Mouse (Mus musculus) thymus, postnatal 4 days (tissue): ENCODE results near the gene Pum3.

Experiments
- DNase-seq: peaks from one replicate; pipeline ENCODE4 v3.0.0; 2021

Gene Pum3

GRCm38 (mm10) chr19:27429745-27430251 is at the start of gene Pum3:
Pum3 (minus strand) TSS chr19:27429825.
- peak; percentile 92 for DNase-seq

GRCm38 (mm10) chr19:27466691-27467090 is 37.1 kb upstream of the Pum3 start:
- DNase-seq = no peak

DNA sequence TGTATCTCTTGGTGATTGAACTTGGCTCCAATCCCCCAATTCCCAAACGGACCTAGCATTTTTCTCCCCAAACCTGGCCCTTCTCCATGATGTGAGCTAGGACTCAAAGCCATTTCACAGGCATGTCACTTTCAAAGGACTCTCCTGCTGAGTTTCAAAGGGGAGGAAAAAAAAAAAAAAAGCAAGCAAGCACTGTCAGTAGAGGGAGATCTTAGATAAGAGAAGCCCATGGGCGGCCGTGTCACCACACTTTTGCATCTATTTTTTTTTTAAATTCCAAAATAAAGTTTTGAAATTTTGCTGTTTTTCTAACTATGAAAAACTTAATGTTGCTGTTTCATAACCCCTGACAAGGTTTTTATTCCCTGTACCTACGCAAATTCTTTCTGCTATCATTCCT is 33.0 kb upstream of the Pum3 start:
- DNase-seq = no peak

DNA sequence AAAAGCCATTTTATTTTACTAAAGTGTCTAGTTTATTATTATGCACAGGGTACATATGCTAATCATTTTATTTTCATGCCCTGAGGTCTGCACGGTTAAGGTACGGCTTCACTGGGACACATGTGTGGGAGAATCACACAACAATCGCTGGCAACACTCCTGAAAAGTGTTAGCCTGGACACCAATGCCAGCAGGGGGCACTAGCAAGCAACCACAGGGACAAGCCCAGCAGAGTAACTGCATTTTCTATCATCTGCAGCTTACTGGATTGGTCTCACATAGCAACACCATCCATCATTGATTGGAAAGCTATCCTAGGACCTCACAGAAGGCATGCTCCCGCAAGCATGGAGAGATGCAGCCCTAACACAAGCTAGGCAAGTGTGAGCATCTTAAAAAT is 20.8 kb upstream of the Pum3 start:
- peak; percentile 73 for DNase-seq

DNA sequence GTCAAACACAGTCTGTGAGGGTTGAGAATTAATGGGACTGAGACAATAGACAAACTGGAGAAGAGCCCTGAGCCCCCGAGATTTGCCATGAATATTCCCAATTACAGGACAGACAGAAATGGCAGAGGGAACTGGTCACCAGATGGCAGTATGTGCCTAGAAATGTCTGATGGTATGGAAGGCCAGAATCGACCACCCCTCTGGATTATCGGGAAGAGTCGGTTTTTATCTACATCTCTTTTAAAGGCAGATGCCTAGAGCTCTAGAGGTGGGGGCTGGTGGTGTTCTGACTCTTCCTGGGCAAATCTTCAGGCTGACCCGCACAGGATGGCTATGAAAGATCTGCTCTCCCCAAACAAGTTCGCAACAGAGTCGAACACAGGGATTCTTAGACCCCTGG is 17.9 kb upstream of the Pum3 start:
- DNase-seq = no peak

GRCm38 (mm10) chr19:27441106-27441505 is 11.5 kb upstream of the Pum3 start:
- no peak for DNase-seq

- no peak for DNase-seq
Measured at GRCm38 (mm10) chr19:27437982-27438652, 8.5 kb upstream of the Pum3 start.

DNA sequence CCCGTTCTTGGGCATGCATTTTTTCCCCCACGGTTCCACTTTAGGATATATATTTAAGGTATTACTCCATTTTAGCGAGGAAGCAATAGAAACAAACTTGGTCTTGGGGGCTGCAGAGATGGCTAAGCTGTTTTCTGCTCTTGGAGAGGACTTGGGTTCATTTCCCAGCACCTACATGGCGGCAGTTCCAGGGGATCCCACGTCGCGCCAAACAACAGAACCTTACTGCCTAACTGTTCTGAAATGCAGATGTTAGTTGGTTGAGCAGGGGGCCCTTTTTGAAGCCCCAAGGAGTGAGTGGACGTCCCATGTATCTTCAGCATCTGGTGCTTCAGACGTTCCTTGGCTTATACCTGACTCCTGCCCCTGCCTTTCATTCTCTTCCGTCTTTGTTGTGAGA is 781 bp upstream of the Pum3 start:
- DNase-seq = peak; percentile 27

- DNase-seq = no peak
Measured at GRCm38 (mm10) chr19:27429281-27429680, 344 bp downstream of the Pum3 start.

DNA sequence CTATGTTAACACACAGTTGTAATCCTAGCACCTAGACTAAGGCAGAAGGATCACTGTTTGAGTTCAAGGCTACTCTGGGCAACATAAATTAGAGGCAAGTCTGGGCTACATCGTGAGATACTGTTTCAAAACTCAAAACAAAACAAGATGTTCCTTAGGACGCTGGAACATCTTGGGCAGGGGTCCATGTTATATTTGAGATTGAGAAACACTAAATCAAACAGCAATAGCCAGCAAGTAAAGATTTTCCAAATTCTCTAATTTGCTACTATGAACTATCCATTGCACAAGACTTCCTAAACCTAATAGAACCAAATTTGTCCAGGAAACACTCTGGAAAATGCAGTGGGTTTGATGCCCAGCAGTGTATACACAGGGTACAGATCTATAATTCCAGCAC is 1.8 kb downstream of the Pum3 start:
- no peak for DNase-seq

- no peak for DNase-seq
Measured at GRCm38 (mm10) chr19:27426451-27426850, 3.2 kb downstream of the Pum3 start.

DNA sequence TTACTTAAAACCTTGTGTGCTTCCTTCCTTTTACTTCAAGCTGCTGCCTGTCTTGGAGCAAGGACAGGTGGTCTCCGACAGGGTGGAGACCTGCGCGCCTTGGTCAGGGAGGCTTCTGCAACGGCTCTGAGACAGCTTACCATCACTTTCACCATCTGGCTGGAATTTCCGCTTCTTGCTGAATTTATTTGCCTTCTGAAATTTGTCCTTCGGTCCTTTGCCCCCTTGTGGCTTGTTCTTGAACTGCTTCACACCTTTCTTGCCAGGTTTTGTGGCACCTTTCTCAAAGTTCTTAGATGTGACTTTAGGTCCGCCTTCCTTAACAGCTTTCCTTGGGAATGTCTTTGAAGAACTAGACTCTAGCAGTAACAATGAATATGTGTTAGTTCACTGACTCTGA is 4.0 kb downstream of the Pum3 start:
- peak; percentile 69 for DNase-seq

GRCm38 (mm10) chr19:27417375-27417774 is 12.2 kb downstream of the Pum3 start:
- no peak for DNase-seq

DNA sequence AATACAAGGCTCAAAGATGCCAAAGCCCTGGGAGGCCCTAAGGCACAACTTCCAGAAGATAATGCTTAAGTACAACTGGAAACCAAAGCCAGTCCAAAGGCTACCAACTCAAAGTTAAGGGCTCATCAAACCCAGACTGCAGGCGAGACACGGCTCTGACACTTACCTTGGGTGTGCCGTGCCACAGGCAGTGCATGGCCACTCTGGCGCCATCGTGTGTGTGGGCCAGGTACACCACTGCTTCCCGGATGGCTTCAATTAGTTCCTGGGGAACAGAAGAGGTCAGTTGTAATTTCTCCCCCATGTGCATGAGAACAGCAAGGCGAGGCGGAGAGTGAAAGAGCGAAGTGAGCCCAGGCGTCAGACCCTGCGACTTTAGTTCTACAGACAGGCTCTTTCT is 13.1 kb downstream of the Pum3 start:
- DNase-seq = peak; percentile 59

GRCm38 (mm10) chr19:27411340-27411739 is 18.3 kb downstream of the Pum3 start:
- no peak for DNase-seq

DNA sequence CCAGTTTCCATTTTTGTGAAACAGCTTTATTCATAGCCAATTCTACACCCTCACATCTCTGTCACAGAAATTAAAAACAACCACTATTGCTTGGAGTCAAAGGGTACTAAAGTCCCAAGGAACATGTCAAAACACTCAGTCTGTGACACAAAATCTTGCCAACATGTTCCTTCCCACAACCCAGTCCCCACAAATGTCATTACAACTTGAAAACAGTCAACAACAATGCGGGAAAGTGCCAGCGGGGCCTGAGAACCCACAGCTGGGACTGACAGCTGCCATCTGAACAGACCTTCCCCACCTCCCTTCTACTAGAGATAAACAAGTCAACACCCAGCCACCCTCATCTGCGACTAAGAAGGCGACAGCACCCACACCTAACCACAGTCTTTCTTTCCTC is 18.9 kb downstream of the Pum3 start:
- DNase-seq = no peak

DNA sequence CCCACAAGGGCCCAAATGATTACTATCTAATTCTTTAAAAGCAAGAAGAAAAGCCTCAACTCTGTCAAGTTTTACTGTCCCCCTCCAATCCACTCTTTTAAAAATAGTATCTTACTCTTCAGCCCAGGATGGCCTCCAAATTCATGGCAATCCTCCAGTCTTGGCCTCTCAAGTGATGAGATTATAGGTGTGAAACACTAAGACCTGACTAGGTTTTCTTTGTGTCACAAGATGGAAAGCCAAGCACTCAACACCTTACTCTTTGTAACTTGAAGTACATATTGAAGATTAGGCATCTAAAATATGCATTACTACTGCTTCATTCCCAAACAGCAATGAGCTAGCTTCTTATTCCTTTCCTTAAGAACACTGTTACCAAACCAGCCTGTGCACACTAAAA is 19.8 kb downstream of the Pum3 start:
- no peak for DNase-seq

GRCm38 (mm10) chr19:27409196-27409595 is 20.4 kb downstream of the Pum3 start:
- DNase-seq = no peak

GRCm38 (mm10) chr19:27397797-27398196 is 31.8 kb downstream of the Pum3 start:
- DNase-seq = no peak

DNA sequence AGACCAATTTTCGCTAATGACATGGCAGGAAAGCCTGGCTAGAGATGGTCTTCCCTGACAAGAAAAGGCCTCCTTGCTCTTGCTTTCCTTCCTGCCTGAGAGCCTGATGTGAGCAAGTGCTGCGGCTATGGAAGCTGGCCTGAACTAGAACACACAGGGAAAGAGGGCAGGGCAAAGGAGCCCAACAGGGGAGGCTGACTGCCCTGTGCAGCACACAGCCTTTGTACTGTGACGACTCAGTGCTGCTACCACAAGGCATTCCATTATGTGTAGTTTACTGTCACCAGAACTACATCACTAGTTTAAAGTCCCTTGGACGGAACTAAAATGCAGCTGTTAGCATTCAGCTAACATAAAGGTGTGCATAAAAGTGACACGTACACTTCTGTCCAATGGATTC is 32.4 kb downstream of the Pum3 start:
- DNase-seq = no peak

DNA sequence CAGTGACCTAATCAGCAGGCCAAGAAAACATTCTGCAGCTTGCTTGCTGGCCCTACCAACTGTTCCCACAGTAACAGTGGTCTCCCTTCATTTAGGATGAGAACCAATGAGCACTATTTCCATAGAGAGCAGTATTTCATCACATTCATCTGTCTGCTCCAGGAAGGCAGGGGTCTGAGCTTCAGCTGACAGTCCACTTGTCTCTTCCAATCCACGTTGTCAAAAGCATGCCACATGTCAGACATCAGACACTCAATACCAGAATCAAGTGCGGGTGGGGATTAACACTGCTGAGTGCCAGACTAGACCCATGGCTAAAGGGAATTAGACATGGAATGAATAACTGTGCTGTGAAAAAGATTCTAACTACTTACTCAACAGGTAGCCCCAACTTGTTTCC is 32.9 kb downstream of the Pum3 start:
- DNase-seq = no peak

DNA sequence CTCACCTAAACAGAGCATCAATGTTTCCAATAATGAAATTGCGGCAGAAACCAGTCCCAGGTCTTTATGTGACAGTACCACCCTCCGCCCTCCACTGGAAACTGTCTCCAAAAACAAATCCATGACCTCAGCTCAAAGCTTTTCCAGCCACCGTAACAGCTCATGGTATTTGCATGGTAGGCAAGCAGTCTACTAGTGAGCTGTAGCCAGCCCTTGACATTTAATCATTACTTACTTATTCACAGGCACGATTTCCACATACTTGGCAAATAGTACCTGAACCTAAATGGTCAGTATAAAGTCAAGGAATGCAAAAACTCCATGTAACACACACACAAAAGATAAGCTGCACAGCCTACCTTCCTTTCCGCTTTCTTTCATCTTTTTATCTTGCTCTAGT is 33.7 kb downstream of the Pum3 start:
- no peak for DNase-seq

- DNase-seq = peak; percentile 16
Measured at GRCm38 (mm10) chr19:27395481-27395880, 34.1 kb downstream of the Pum3 start.

GRCm38 (mm10) chr19:27394341-27394990 is 35.2 kb downstream of the Pum3 start:
- DNase-seq = no peak

DNA sequence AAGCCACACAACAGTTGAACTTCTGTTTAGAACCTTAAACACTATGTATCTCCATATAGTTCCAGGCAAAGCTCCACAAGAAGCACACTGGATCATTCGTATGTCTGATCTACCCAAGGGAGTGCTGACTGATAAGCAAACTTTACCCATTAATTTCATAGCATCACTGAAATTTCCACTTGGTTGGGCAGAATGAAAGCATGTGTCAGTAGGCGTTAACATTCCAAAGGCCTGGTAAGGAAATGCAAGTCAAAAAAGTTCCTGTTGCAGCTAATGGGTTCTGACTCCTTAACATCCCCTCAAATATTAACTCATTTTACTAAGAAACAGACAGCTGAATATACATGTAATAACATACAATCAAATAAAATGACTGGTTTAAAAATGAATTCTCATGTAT is 37.2 kb downstream of the Pum3 start:
- DNase-seq = no peak
